9 mouse cellular contexts compared by ENCODE assay signal in the genomic region with DNA sequence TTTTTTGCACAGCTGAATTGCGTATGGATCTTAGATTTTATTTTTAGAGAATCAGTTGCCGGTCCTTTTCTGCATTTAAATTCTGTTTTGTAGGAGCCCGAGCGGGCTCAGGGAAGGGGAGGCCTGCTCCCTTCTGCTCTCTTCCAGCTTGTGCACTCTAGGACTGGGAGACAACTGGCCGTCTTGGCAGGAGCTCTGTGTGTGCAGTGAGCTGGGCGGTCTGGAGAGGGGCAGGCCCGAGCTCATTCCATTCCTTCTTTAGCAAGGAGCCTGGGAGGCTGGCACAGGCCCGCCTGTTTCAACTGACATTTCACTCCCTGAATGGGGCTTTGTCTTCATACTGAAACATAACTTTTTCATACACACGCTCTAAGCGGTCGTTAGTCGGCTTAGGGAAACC. TPM values are rescaled to one million over a fixed set of nuclear protein-coding genes. Genes with fewer than 3 reads are reported as not detected.
A peak's percentile ranks its signal among the peaks of the same experiment; 100 is the strongest.
DNase-seq lines count a peak whose midpoint lies in the region; ATAC-seq and TF ChIP-seq lines count a peak whose summit lies in the region.
"Had no signal": no experiment of that assay in that cellular context is flagged by ENCODE, and none has a peak within 500 bp of the region (broad histone marks: within the 10 kb centered on the region; RNA-seq: fewer than 3 reads in every experiment).

No protein-coding gene starts in this region.

- H3K9ac ChIP-seq in stomach, postnatal 0 days (ENCODE audit: low read length), result no peak overlapping the region
- H3K9ac ChIP-seq: liver, embryonic 15.5 days had no signal

- TF ChIP-seq EP300 in stomach, postnatal 0 days (optimal IDR thresholded peaks at IDR 0.05), result no peak

- H3K36me3 ChIP-seq in hindbrain, embryonic 10.5 days, result 0 out of 2 replicates have a peak, but pooled peaks cover 10% of the 10 kb centered on the region
- H3K36me3 ChIP-seq in stomach, postnatal 0 days (ENCODE audit: control insufficient read depth, insufficient read depth, low read length), result no peaks in the 10 kb centered on the region
- H3K36me3 ChIP-seq: liver, embryonic 15.5 days had no signal

- H3K4me3 ChIP-seq in hindbrain, embryonic 10.5 days, result no peak overlapping the region
- H3K4me3 ChIP-seq in stomach, postnatal 0 days (ENCODE audit: low read depth, low read length), result no peak overlapping the region
- H3K4me3 ChIP-seq: liver, embryonic 15.5 days had no signal

- ATAC-seq in frontal cortex, adult (ENCODE audit: low TSS enrichment), result peak; percentile 81
- ATAC-seq in stomach, postnatal 0 days (ENCODE audit: low FRiP score, low TSS enrichment), result peak; percentile 85
- ATAC-seq in monocyte, adult 5-6 weeks (replicated peaks; ENCODE audit: insufficient number of reproducible peaks, low FRiP score, low TSS enrichment, poor library complexity, severe bottlenecking), result no peak

- H3K4me2 ChIP-seq in stomach, postnatal 0 days (replicated peaks; ENCODE audit: low read depth), result no peak overlapping the region
- H3K4me2 ChIP-seq: liver, embryonic 15.5 days had no signal

- H3K27ac ChIP-seq in hindbrain, embryonic 10.5 days, result peak overlapping the region; percentile 64
- H3K27ac ChIP-seq in stomach, postnatal 0 days (replicated peaks), result peak overlapping the region; percentile 75
- H3K27ac ChIP-seq: liver, embryonic 15.5 days had no signal

- no peaks in the 10 kb centered on the region for H3K27me3 ChIP-seq in hindbrain, embryonic 10.5 days (ENCODE audit: insufficient read depth, poor library complexity, severe bottlenecking)
- H3K27me3 ChIP-seq in stomach, postnatal 0 days (ENCODE audit: control insufficient read depth, insufficient read depth, low read length), result no peaks in the 10 kb centered on the region
- H3K27me3 ChIP-seq: liver, embryonic 15.5 days had no signal

- DNase-seq in layer of hippocampus, adult 11-12 months (ENCODE audit: low spot score), result peak; percentile 60
- DNase-seq in layer of hippocampus, adult 9-10 months (ENCODE audit: low spot score), result no peak
- no peak for DNase-seq in hindbrain, embryonic 10.5 days (ENCODE audit: low spot score)
- DNase-seq in layer of hippocampus, adult 9-11 months, result peak; percentile 69
- DNase-seq in lung, postnatal 4 days, result peak; percentile 59 to 83
- DNase-seq in stomach, postnatal 0 days (ENCODE audit: low spot score), result peak; percentile 71

- peaks cover 49% of the 10 kb centered on the region for H3K4me1 ChIP-seq in hindbrain, embryonic 10.5 days (replicated peaks)
- no peaks in the 10 kb centered on the region; the same call in none of the 2 replicates for H3K4me1 ChIP-seq in stomach, postnatal 0 days (replicated peaks; ENCODE audit: control insufficient read depth, insufficient read depth)
- H3K4me1 ChIP-seq: liver, embryonic 15.5 days had no signal

- H3K9me3 ChIP-seq in hindbrain, embryonic 10.5 days, result no peaks in the 10 kb centered on the region
- H3K9me3 ChIP-seq in stomach, postnatal 0 days (ENCODE audit: control insufficient read depth, low read length), result no peaks in the 10 kb centered on the region
- H3K9me3 ChIP-seq: liver, embryonic 15.5 days had no signal

- TF ChIP-seq CTCF in stomach, postnatal 0 days (IDR thresholded peaks at IDR 0.05; ENCODE audit: low read depth), result no peak

- WGBS in hindbrain, embryonic 10.5 days, result 41% methylated on average over 12 of the region's 12 CpGs
- 28% methylated on average over 12 of the region's 12 CpGs for whole genome bisulfite sequencing in stomach, postnatal 0 days

RNA-seq across cellular contexts. Expression of a gene that starts 44.8 kb away (rescaled TPM):
- 12.5 and 15.7 TPM in 2 replicates for polyA plus RNA-seq in hindbrain, embryonic 10.5 days (2016; fragmentation: Nextera tagmentation; extraction: Ambion mirVana)
- polyA plus RNA-seq in stomach, postnatal 0 days (2015; fragmentation: Nextera tagmentation; extraction: Ambion mirVana), result 8.6 and 9.4 TPM in 2 replicates
- total RNA-seq in monocyte, adult 5-6 weeks (2017), result 0.10 to 0.11 TPM in 2 of 3 replicates, not detected in the other

Comparison
In these comparisons a context has a peak if more than half of its experiments do, and no peak if none do; other contexts are left out.
1. DNase-seq: peak in layer of hippocampus, adult 11-12 months (single experiment), layer of hippocampus, adult 9-11 months (single experiment), lung, postnatal 4 days (2 of 2) and stomach, postnatal 0 days (single experiment); none in layer of hippocampus, adult 9-10 months (single experiment) and hindbrain, embryonic 10.5 days (single experiment).